Mouse (Mus musculus) urinary bladder, postnatal 14 days (tissue): ENCODE data around the gene Olfr357.

ENCODE experiments used
- DNase-seq: peaks from one replicate; pipeline ENCODE4 v3.0.0; 2021; ENCODE audit warnings: low spot score

Gene Olfr357

GRCm38 (mm10) chr2:36993527-36993926 lies at the start of gene Olfr357:
TSS of gene Olfr357 (plus strand) at chr2:36993827.
- DNase-seq, result no peak

GRCm38 (mm10) chr2:36997030-36997429 lies 3.4 kb downstream of the Olfr357 start:
- DNase-seq, result no peak

GRCm38 (mm10) chr2:37009235-37009634 lies 15.6 kb downstream of the Olfr357 start, which contains the start of gene Olfr358:
TSS of gene Olfr358 (minus strand) at chr2:37009335.
- no peak for DNase-seq
